Mouse (Mus musculus) heart, adult 18-20 months (tissue): Measurements from ENCODE around the gene Exoc2. TPM values are rescaled to one million over a fixed set of nuclear protein-coding genes. Genes with fewer than 3 reads are reported as not detected.

ENCODE experiments used
- DNase-seq, 2 experiments: peaks; one replicate each; pipeline ENCODE4 v3.0.0; 2021 to 2022; ENCODE audit warnings: mixed read lengths in 1 of 2
- total RNA-seq, 2 experiments: library from RNA; stranded (reverse); gene quantifications; 2 replicates each; pipeline ENCODE4 v1.2.3; 2021

Gene Exoc2
- total RNA-seq, 2 experiments from 2014 or later = 15.3 to 17.5 TPM

GRCm38 (mm10) chr13:30972102-30972501 is 1.8 kb downstream of the Exoc2 start:
- DNase-seq = peak in 1 of 2 experiments; percentile 16

GRCm38 (mm10) chr13:30971047-30971446 is 2.8 kb downstream of the Exoc2 start:
- no peak for DNase-seq

GRCm38 (mm10) chr13:30968311-30968710 is 5.6 kb downstream of the Exoc2 start:
- DNase-seq = peak in 1 of 2 experiments; percentile 39

- DNase-seq = no peak
Observed at GRCm38 (mm10) chr13:30966507-30966911, 7.4 kb downstream of the Exoc2 start.

GRCm38 (mm10) chr13:30961932-30962331 is 12.0 kb downstream of the Exoc2 start:
- DNase-seq = no peak

GRCm38 (mm10) chr13:30960714-30961113 is 13.2 kb downstream of the Exoc2 start:
- no peak for DNase-seq

- DNase-seq = no peak
Observed at GRCm38 (mm10) chr13:30953580-30953979, 20.3 kb downstream of the Exoc2 start.

- DNase-seq = no peak
Observed at GRCm38 (mm10) chr13:30952044-30952443, 21.8 kb downstream of the Exoc2 start.

- DNase-seq = no peak
Observed at GRCm38 (mm10) chr13:30949181-30949580, 24.7 kb downstream of the Exoc2 start.

- DNase-seq = no peak
Observed at GRCm38 (mm10) chr13:30947540-30947939, 26.4 kb downstream of the Exoc2 start, which contains the start of gene Hus1b. Gene Hus1b, minus strand, starts transcription at chr13:30947759.

GRCm38 (mm10) chr13:30947129-30947528 is 26.8 kb downstream of the Exoc2 start:
- no peak for DNase-seq

GRCm38 (mm10) chr13:30945788-30946187 is 28.1 kb downstream of the Exoc2 start:
- no peak for DNase-seq

- DNase-seq = peak in 1 of 2 experiments; percentile 21
Observed at GRCm38 (mm10) chr13:30932972-30933371, 40.9 kb downstream of the Exoc2 start.

GRCm38 (mm10) chr13:30931613-30932012 is 42.3 kb downstream of the Exoc2 start:
- no peak for DNase-seq

- no peak for DNase-seq
Observed at GRCm38 (mm10) chr13:30929119-30929518, 44.8 kb downstream of the Exoc2 start.

- DNase-seq = no peak
Observed at GRCm38 (mm10) chr13:30924269-30924668, 49.6 kb downstream of the Exoc2 start.

GRCm38 (mm10) chr13:30921914-30922313 is 52.0 kb downstream of the Exoc2 start:
- no peak for DNase-seq

- no peak for DNase-seq
Observed at GRCm38 (mm10) chr13:30913757-30914156, 60.1 kb downstream of the Exoc2 start.

- DNase-seq = no peak
Observed at GRCm38 (mm10) chr13:30913028-30913427, 60.9 kb downstream of the Exoc2 start.

- DNase-seq = no peak
Observed at GRCm38 (mm10) chr13:30911931-30912625, 61.8 kb downstream of the Exoc2 start.

- DNase-seq = no peak
Observed at GRCm38 (mm10) chr13:30910889-30911288, 63.0 kb downstream of the Exoc2 start.

GRCm38 (mm10) chr13:30902286-30902685 is 71.6 kb downstream of the Exoc2 start:
- DNase-seq = no peak

GRCm38 (mm10) chr13:30901387-30902041 is 72.4 kb downstream of the Exoc2 start:
- peak in 1 of 2 experiments; percentile 23 for DNase-seq
